Mouse (Mus musculus): ENCODE data around the gene Pou2f3. TPM values are rescaled to one million over a fixed set of nuclear protein-coding genes. Genes with fewer than 3 reads are reported as not detected.

Gene Pou2f3
- polyA plus RNA-seq, 1 experiment from 2014 or later: not detected

- Histone ChIP-seq H3K9ac (ENCODE audit: low read depth, low read length) (peak overlapping the region; percentile 2; the same call in 1 of the 2 replicates), H3K9me3 (ENCODE audit: control insufficient read depth, low read length) (no peaks in the 10 kb centered on the region), H3K4me1 (replicated peaks; ENCODE audit: control insufficient read depth, insufficient read depth, low read length) (peaks cover 82% of the 10 kb centered on the region), H3K4me3 (ENCODE audit: low read depth, low read length) (no peak overlapping the region), H3K36me3 (ENCODE audit: control insufficient read depth, insufficient read depth, low read length) (peaks cover 3% of the 10 kb centered on the region), H3K27me3 (replicated peaks; ENCODE audit: control insufficient read depth, insufficient read depth, low read length) (no peaks in the 10 kb centered on the region), H3K27ac (ENCODE audit: low read depth, low read length) (peak overlapping the region; percentile 82), H3K4me2 (peak overlapping the region; percentile 59)
- no peak for DNase-seq (ENCODE audit: low spot score)
- 83% methylated on average over 6 of the region's 6 CpGs for WGBS
- ATAC-seq (replicated peaks; ENCODE audit: low FRiP score): no peak
Measured at GRCm38 (mm10) chr9:43235336-43235735, 25.2 kb upstream of the Pou2f3 start.

GRCm38 (mm10) chr9:43234496-43234895 is 24.3 kb upstream of the Pou2f3 start:
- Histone ChIP-seq H3K9ac (ENCODE audit: low read depth, low read length) (peak overlapping the region; percentile 44; the same call in 1 of the 2 replicates), H3K4me1 (replicated peaks; ENCODE audit: control insufficient read depth, insufficient read depth, low read length) (peaks cover 89% of the 10 kb centered on the region), H3K36me3 (ENCODE audit: control insufficient read depth, insufficient read depth, low read length) (peaks cover 6% of the 10 kb centered on the region), H3K9me3 (ENCODE audit: control insufficient read depth, low read length) (no peaks in the 10 kb centered on the region), H3K4me2 (peak overlapping the region; percentile 59), H3K4me3 (ENCODE audit: low read depth, low read length) (peak overlapping the region; percentile 16), H3K27ac (ENCODE audit: low read depth, low read length) (peak overlapping the region; percentile 95), H3K27me3 (replicated peaks; ENCODE audit: control insufficient read depth, insufficient read depth, low read length) (no peaks in the 10 kb centered on the region)
- peak; percentile 95 for ATAC-seq (replicated peaks; ENCODE audit: low FRiP score)
- WGBS: 26% methylated on average over 5 of the region's 5 CpGs
- DNase-seq (ENCODE audit: low spot score): peak; percentile 52

- peak overlapping the region; percentile 59; the same call in 1 of the 2 replicates for H3K4me2 ChIP-seq
- no peaks in the 10 kb centered on the region for H3K9me3 ChIP-seq (ENCODE audit: control insufficient read depth, low read length)
- no peak for ATAC-seq (replicated peaks; ENCODE audit: low FRiP score)
Measured at GRCm38 (mm10) chr9:43233515-43233914, 23.3 kb upstream of the Pou2f3 start.

GRCm38 (mm10) chr9:43233044-43233443 is 22.9 kb upstream of the Pou2f3 start:
- Histone ChIP-seq H3K9ac (ENCODE audit: low read depth, low read length) (no peak overlapping the region; the same call in 1 of the 2 replicates), H3K27me3 (replicated peaks; ENCODE audit: control insufficient read depth, insufficient read depth, low read length) (no peaks in the 10 kb centered on the region), H3K27ac (ENCODE audit: low read depth, low read length) (peak overlapping the region; percentile 95; the same call in 1 of the 2 replicates), H3K4me2 (no peak overlapping the region), H3K36me3 (ENCODE audit: control insufficient read depth, insufficient read depth, low read length) (peaks cover 11% of the 10 kb centered on the region), H3K4me3 (ENCODE audit: low read depth, low read length) (no peak overlapping the region), H3K4me1 (replicated peaks; ENCODE audit: control insufficient read depth, insufficient read depth, low read length) (peaks cover 84% of the 10 kb centered on the region), H3K9me3 (ENCODE audit: control insufficient read depth, low read length) (no peaks in the 10 kb centered on the region)
- ATAC-seq (replicated peaks; ENCODE audit: low FRiP score): no peak
- 60% methylated on average over 5 of the region's 5 CpGs for WGBS
- DNase-seq (ENCODE audit: low spot score): no peak

More at GRCm38 (mm10) chr9:43233515-43233914, 23.3 kb upstream of the Pou2f3 start:
- 84% methylated on average over 1 of the region's 1 CpGs for WGBS
- peaks cover 11% of the 10 kb centered on the region for H3K36me3 ChIP-seq (ENCODE audit: control insufficient read depth, insufficient read depth, low read length)
- DNase-seq (ENCODE audit: low spot score): no peak
- H3K27ac ChIP-seq (ENCODE audit: low read depth, low read length): peak overlapping the region; percentile 95
- peaks cover 89% of the 10 kb centered on the region for H3K4me1 ChIP-seq (replicated peaks; ENCODE audit: control insufficient read depth, insufficient read depth, low read length)
- no peak overlapping the region for H3K4me3 ChIP-seq (ENCODE audit: low read depth, low read length)
- H3K27me3 ChIP-seq (replicated peaks; ENCODE audit: control insufficient read depth, insufficient read depth, low read length): no peaks in the 10 kb centered on the region
- peak overlapping the region; percentile 44 for H3K9ac ChIP-seq (ENCODE audit: low read depth, low read length)

- Histone ChIP-seq H3K9ac (ENCODE audit: low read depth, low read length) (0 out of 2 replicates have a peak overlapping the region, but pooled peaks have one; percentile 7), H3K36me3 (ENCODE audit: control insufficient read depth, insufficient read depth, low read length) (peaks cover 11% of the 10 kb centered on the region)
- no peak for DNase-seq (ENCODE audit: low spot score)
Measured at GRCm38 (mm10) chr9:43232286-43232685, 22.1 kb upstream of the Pou2f3 start.

GRCm38 (mm10) chr9:43231805-43232204 is 21.6 kb upstream of the Pou2f3 start:
- 58% methylated on average over 4 of the region's 4 CpGs for WGBS
- H3K9me3 ChIP-seq (ENCODE audit: control insufficient read depth, low read length): no peaks in the 10 kb centered on the region
- DNase-seq (ENCODE audit: low spot score): no peak
- H3K4me1 ChIP-seq (replicated peaks; ENCODE audit: control insufficient read depth, insufficient read depth, low read length): peaks cover 84% of the 10 kb centered on the region
- H3K27ac ChIP-seq (ENCODE audit: low read depth, low read length): peak overlapping the region; percentile 65
- H3K9ac ChIP-seq (ENCODE audit: low read depth, low read length): 0 out of 2 replicates have a peak overlapping the region, but pooled peaks have one; percentile 7
- no peak for ATAC-seq (replicated peaks; ENCODE audit: low FRiP score)
- H3K4me2 ChIP-seq: 0 out of 2 replicates have a peak overlapping the region, but pooled peaks have one; percentile 19
- H3K27me3 ChIP-seq (replicated peaks; ENCODE audit: control insufficient read depth, insufficient read depth, low read length): no peaks in the 10 kb centered on the region
- peaks cover 11% of the 10 kb centered on the region for H3K36me3 ChIP-seq (ENCODE audit: control insufficient read depth, insufficient read depth, low read length)
- no peak overlapping the region for H3K4me3 ChIP-seq (ENCODE audit: low read depth, low read length)

More at GRCm38 (mm10) chr9:43232286-43232685, 22.1 kb upstream of the Pou2f3 start:
- no peak for ATAC-seq (replicated peaks; ENCODE audit: low FRiP score)
- Histone ChIP-seq H3K4me2 (0 out of 2 replicates have a peak overlapping the region, but pooled peaks have one; percentile 19), H3K4me3 (ENCODE audit: low read depth, low read length) (no peak overlapping the region), H3K27me3 (replicated peaks; ENCODE audit: control insufficient read depth, insufficient read depth, low read length) (no peaks in the 10 kb centered on the region), H3K9me3 (ENCODE audit: control insufficient read depth, low read length) (no peaks in the 10 kb centered on the region), H3K4me1 (replicated peaks; ENCODE audit: control insufficient read depth, insufficient read depth, low read length) (peaks cover 84% of the 10 kb centered on the region), H3K27ac (ENCODE audit: low read depth, low read length) (peak overlapping the region; percentile 65)
- WGBS: 49% methylated on average over 5 of the region's 5 CpGs

- H3K4me2 ChIP-seq: no peak overlapping the region
Measured at GRCm38 (mm10) chr9:43230886-43231285, 20.7 kb upstream of the Pou2f3 start.

GRCm38 (mm10) chr9:43229962-43230361 is 19.8 kb upstream of the Pou2f3 start:
- no peak overlapping the region for H3K27ac ChIP-seq (ENCODE audit: low read depth, low read length)
- ATAC-seq (replicated peaks; ENCODE audit: low FRiP score) (no peak), DNase-seq (ENCODE audit: low spot score) (no peak)
- H3K27me3 ChIP-seq (replicated peaks; ENCODE audit: control insufficient read depth, insufficient read depth, low read length): no peaks in the 10 kb centered on the region
- no peaks in the 10 kb centered on the region for H3K9me3 ChIP-seq (ENCODE audit: control insufficient read depth, low read length)
- H3K4me2 ChIP-seq: no peak overlapping the region
- H3K4me3 ChIP-seq (ENCODE audit: low read depth, low read length): no peak overlapping the region
- H3K4me1 ChIP-seq (replicated peaks; ENCODE audit: control insufficient read depth, insufficient read depth, low read length): peaks cover 85% of the 10 kb centered on the region
- H3K9ac ChIP-seq (ENCODE audit: low read depth, low read length): no peak overlapping the region
- peaks cover 8% of the 10 kb centered on the region; the same call in 1 of the 2 replicates for H3K36me3 ChIP-seq (ENCODE audit: control insufficient read depth, insufficient read depth, low read length)
- 80% methylated on average over 7 of the region's 7 CpGs for WGBS

More at GRCm38 (mm10) chr9:43230886-43231285, 20.7 kb upstream of the Pou2f3 start:
- no peak overlapping the region for H3K4me3 ChIP-seq (ENCODE audit: low read depth, low read length)
- H3K36me3 ChIP-seq (ENCODE audit: control insufficient read depth, insufficient read depth, low read length): peaks cover 8% of the 10 kb centered on the region; the same call in 1 of the 2 replicates
- no peak for ATAC-seq (replicated peaks; ENCODE audit: low FRiP score)
- 58% methylated on average over 4 of the region's 4 CpGs for WGBS
- no peaks in the 10 kb centered on the region for H3K27me3 ChIP-seq (replicated peaks; ENCODE audit: control insufficient read depth, insufficient read depth, low read length)
- H3K9ac ChIP-seq (ENCODE audit: low read depth, low read length): no peak overlapping the region
- peaks cover 85% of the 10 kb centered on the region for H3K4me1 ChIP-seq (replicated peaks; ENCODE audit: control insufficient read depth, insufficient read depth, low read length)
- no peaks in the 10 kb centered on the region for H3K9me3 ChIP-seq (ENCODE audit: control insufficient read depth, low read length)
- no peak for DNase-seq (ENCODE audit: low spot score)
- peak overlapping the region; percentile 65; the same call in 1 of the 2 replicates for H3K27ac ChIP-seq (ENCODE audit: low read depth, low read length)

- ATAC-seq (replicated peaks; ENCODE audit: low FRiP score): no peak
Measured at GRCm38 (mm10) chr9:43229398-43229895, 19.3 kb upstream of the Pou2f3 start.

More at GRCm38 (mm10) chr9:43229398-43229895, 19.3 kb upstream of the Pou2f3 start:
- H3K9me3 ChIP-seq (ENCODE audit: control insufficient read depth, low read length): no peaks in the 10 kb centered on the region
- no peak overlapping the region for H3K4me2 ChIP-seq
- peaks cover 85% of the 10 kb centered on the region for H3K4me1 ChIP-seq (replicated peaks; ENCODE audit: control insufficient read depth, insufficient read depth, low read length)
- DNase-seq (ENCODE audit: low spot score): no peak
- no peak overlapping the region for H3K9ac ChIP-seq (ENCODE audit: low read depth, low read length)
- WGBS: 90% methylated on average over 10 of the region's 10 CpGs
- no peak overlapping the region for H3K4me3 ChIP-seq (ENCODE audit: low read depth, low read length)
- H3K27ac ChIP-seq (ENCODE audit: low read depth, low read length): no peak overlapping the region
- H3K27me3 ChIP-seq (replicated peaks; ENCODE audit: control insufficient read depth, insufficient read depth, low read length): no peaks in the 10 kb centered on the region
- H3K36me3 ChIP-seq (ENCODE audit: control insufficient read depth, insufficient read depth, low read length): peaks cover 10% of the 10 kb centered on the region; the same call in 1 of the 2 replicates

Measured in liver, embryonic 11.5 days (tissue).